Mouse (Mus musculus) kidney, adult 2 months (tissue): Measurements from ENCODE around the gene Hist1h2bg. TPM values are rescaled to one million over a fixed set of nuclear protein-coding genes. Genes with fewer than 3 reads are reported as not detected.
A peak's percentile ranks its signal among the peaks of the same experiment; 100 is the strongest.
"Not testable (repeated sequence)": the region's sequence is repeated elsewhere in the genome, so short reads cannot be mapped to it uniquely, and the experiment has no call there.

Source experiments
- DNase-seq: peaks from one replicate; pipeline ENCODE4 v3.0.0; 2021
- H3K27ac ChIP-seq: fragments of 200-500 bp; 2 replicates; pipeline ENCODE4 v1.5.1; 2012; ENCODE audit warnings: low read depth, low read length, control low read depth, inconsistent platforms; ENCODE audit not compliant: insufficient read depth
- H3K27me3 ChIP-seq: fragments of 200-500 bp; replicated peaks from 2 replicates; pipeline ENCODE4 v1.6.1; 2012; ENCODE audit warnings: mild to moderate bottlenecking, moderate library complexity, low read length, inconsistent platforms; ENCODE audit not compliant: control insufficient read depth, insufficient read depth
- H3K36me3 ChIP-seq: fragments of 200-500 bp; 2 replicates; pipeline ENCODE4 v1.6.1; 2012; ENCODE audit warnings: mild to moderate bottlenecking, moderate library complexity, low read length, inconsistent platforms; ENCODE audit not compliant: control insufficient read depth, insufficient read depth
- H3K4me1 ChIP-seq: fragments of 200-500 bp; 2 replicates; pipeline ENCODE4 v1.6.1; 2011; ENCODE audit warnings: low read length; ENCODE audit not compliant: control insufficient read depth, insufficient read depth
- H3K4me3 ChIP-seq: fragments of 200-500 bp; 2 replicates; pipeline ENCODE4 v1.5.1; 2011; ENCODE audit warnings: mild to moderate bottlenecking, low read depth, low read length, control low read depth; ENCODE audit not compliant: insufficient read depth
- CTCF ChIP-seq: fragments of 200-500 bp; conservative IDR thresholded peaks from 2 replicates; pipeline ENCODE4 v1.5.1; 2011; ENCODE audit warnings: low read depth, mild to moderate bottlenecking, control low read depth, low read length, moderate library complexity, mixed read lengths; ENCODE audit not compliant: insufficient read depth, insufficient read length
- POLR2A ChIP-seq: fragments of 200-500 bp; IDR thresholded peaks from one replicate; pipeline ENCODE4 v1.6.1; 2011; ENCODE audit warnings: low read depth, low read length, control low read depth
- WGBS: fragments of 180-500 bp; shearing (Covaris S2); methylation state at CpG from one replicate; pipeline ENCODE4 v1.1.7; 2018; 5-methylcytosine and 5-hydroxymethylcytosine counted together
- polyA plus RNA-seq: library from polyadenylated mRNA; depleted of rRNA; stranded (reverse); fragments of >200 nt; gene quantifications from 2 replicates; pipeline ENCODE4 v1.2.3, GENCODE M21; 2012

Hist1h2bg gene
- polyA plus RNA-seq, 1 experiment, result 3.1 TPM

GRCm38 (mm10) chr13:23541497-23541896, 29.7 kb upstream of the Hist1h2bg start:
- Histone ChIP-seq H3K36me3 (no peaks in the 10 kb centered on the region), H3K27me3 (no peaks in the 10 kb centered on the region), H3K27ac (no peak overlapping the region), H3K4me1 (no peaks in the 10 kb centered on the region), H3K4me3 (no peak overlapping the region)
- TF ChIP-seq CTCF (no peak), POLR2A (no peak)
- DNase-seq, result no peak
- 96% methylated on average over 3 of the region's 3 CpGs for WGBS

GRCm38 (mm10) chr13:23542225-23542980, 28.8 kb upstream of the Hist1h2bg start:
- not testable (repeated sequence) for H3K27ac ChIP-seq, H3K36me3 ChIP-seq, DNase-seq, H3K4me1 ChIP-seq, H3K27me3 ChIP-seq
- 27% methylated on average over 3 of the region's 3 CpGs for WGBS
- H3K4me3 ChIP-seq, result peak overlapping the region; percentile 86

- Histone ChIP-seq H3K27ac (peak within 1 kb of the TSS; percentile 87), H3K4me3 (peak within 1 kb of the TSS; percentile 86)
- peak; percentile 94 for DNase-seq
- not testable (repeated sequence) for H3K36me3 ChIP-seq, H3K4me1 ChIP-seq, H3K27me3 ChIP-seq
- WGBS, result under 1% methylated on average over 42 of the region's 42 CpGs
Measured at GRCm38 (mm10) chr13:23542999-23543607, 28.1 kb upstream of the Hist1h2bg start, which contains the start of gene Hist1h2bh. Gene Hist1h2bh, minus strand, starts transcription at chr13:23543392.

- Histone ChIP-seq H3K36me3 (no peaks in the 10 kb centered on the region), H3K27me3 (no peaks in the 10 kb centered on the region), H3K4me1 (no peaks in the 10 kb centered on the region), H3K27ac (peak within 1 kb of the TSS; percentile 87), H3K4me3 (peak within 1 kb of the TSS; percentile 86)
- TF ChIP-seq CTCF (no peak), POLR2A (peak; percentile 55)
- WGBS, result under 1% methylated on average over 32 of the region's 45 CpGs
- peak; percentile 95 for DNase-seq
Measured at GRCm38 (mm10) chr13:23543965-23544786, 27.0 kb upstream of the Hist1h2bg start, which contains the start of gene Hist1h3f. Gene Hist1h3f, plus strand, starts transcription at chr13:23544052.

- H3K27ac ChIP-seq, result not testable (repeated sequence)
Measured at GRCm38 (mm10) chr13:23544787-23545120, 26.4 kb upstream of the Hist1h2bg start.

GRCm38 (mm10) chr13:23546694-23547093, 24.5 kb upstream of the Hist1h2bg start:
- Histone ChIP-seq H3K4me1 (no peaks in the 10 kb centered on the region), H3K36me3 (no peaks in the 10 kb centered on the region), H3K27me3 (no peaks in the 10 kb centered on the region), H3K4me3 (no peak overlapping the region), H3K27ac (no peak overlapping the region)
- no peak for DNase-seq
- WGBS, result 85% methylated on average over 5 of the region's 5 CpGs
- TF ChIP-seq POLR2A (no peak), CTCF (no peak)

More at GRCm38 (mm10) chr13:23544787-23545120, 26.4 kb upstream of the Hist1h2bg start:
- H3K4me1 ChIP-seq, H3K36me3 ChIP-seq, H3K27me3 ChIP-seq, DNase-seq: not testable (repeated sequence)
- peak overlapping the region; percentile 54 for H3K4me3 ChIP-seq
- WGBS, result under 1% methylated on average over 11 of the region's 14 CpGs

- H3K36me3 ChIP-seq, result no peaks in the 10 kb centered on the region
- no peaks in the 10 kb centered on the region for H3K4me1 ChIP-seq
- TF ChIP-seq CTCF (no peak), POLR2A (no peak)
- 17% methylated on average over 3 of the region's 3 CpGs for WGBS
- H3K4me3 ChIP-seq, result no peak overlapping the region
- DNase-seq, result no peak
- no peak overlapping the region for H3K27ac ChIP-seq
- H3K27me3 ChIP-seq, result no peaks in the 10 kb centered on the region
Measured at GRCm38 (mm10) chr13:23550761-23551145, 20.4 kb upstream of the Hist1h2bg start.
